Mouse (Mus musculus) liver, embryonic 15.5 days (tissue): ENCODE measurements at regions not wholly inside any gene's neighbourhood (a gene's known extent, or its start where the extent isn't known, plus 50 kb on each side); places are given as distances from the start of the nearest gene placed in this dataset.

Experiments
- ATAC-seq: fragments of 200-750 bp; cut with Nextera tagmentation; 2 replicates; pipeline ENCODE4 v1.8.0; 2017; ENCODE audit warnings: moderate number of reproducible peaks, mild to moderate bottlenecking, moderate library complexity; ENCODE audit not compliant: insufficient read depth
- H3K27ac ChIP-seq: fragments of 300-500 bp; sonication (generic); replicated peaks from 2 replicates; pipeline ENCODE4 v1.5.1; 2015; ENCODE audit warnings: mild to moderate bottlenecking, inconsistent platforms
- H3K27me3 ChIP-seq: fragments of 300-500 bp; sonication (generic); 2 replicates; pipeline ENCODE4 v1.6.1; 2015; ENCODE audit warnings: mild to moderate bottlenecking, inconsistent platforms
- H3K36me3 ChIP-seq: fragments of 300-500 bp; sonication (generic); replicated peaks from 2 replicates; pipeline ENCODE4 v1.6.1; 2015; ENCODE audit warnings: moderate library complexity, mild to moderate bottlenecking, inconsistent platforms
- H3K4me1 ChIP-seq: fragments of 300-500 bp; sonication (generic); replicated peaks from 2 replicates; pipeline ENCODE4 v1.6.1; 2015; ENCODE audit warnings: inconsistent platforms
- H3K4me2 ChIP-seq: fragments of 300-500 bp; sonication (generic); 2 replicates; pipeline ENCODE4 v1.6.1; 2015; ENCODE audit warnings: moderate library complexity, mild to moderate bottlenecking, inconsistent platforms
- H3K4me3 ChIP-seq: fragments of 300-500 bp; sonication (generic); replicated peaks from 2 replicates; pipeline ENCODE4 v1.5.1; 2015; ENCODE audit warnings: mild to moderate bottlenecking, inconsistent platforms
- H3K9ac ChIP-seq: fragments of 300-500 bp; sonication (generic); 2 replicates; pipeline ENCODE4 v1.6.1; 2015; ENCODE audit warnings: moderate library complexity, mild to moderate bottlenecking, inconsistent platforms
- H3K9me3 ChIP-seq: fragments of 300-500 bp; sonication (generic); replicated peaks from 2 replicates; pipeline ENCODE4 v1.6.1; 2016; ENCODE audit warnings: inconsistent platforms
- WGBS: fragments of 180-500 bp; shearing (Covaris S2); methylation state at CpG from one replicate; pipeline ENCODE4 v1.1.7; 2015; ENCODE audit warnings: mixed read lengths; ENCODE audit not compliant: insufficient replicate concordance; 5-methylcytosine and 5-hydroxymethylcytosine counted together

DNA sequence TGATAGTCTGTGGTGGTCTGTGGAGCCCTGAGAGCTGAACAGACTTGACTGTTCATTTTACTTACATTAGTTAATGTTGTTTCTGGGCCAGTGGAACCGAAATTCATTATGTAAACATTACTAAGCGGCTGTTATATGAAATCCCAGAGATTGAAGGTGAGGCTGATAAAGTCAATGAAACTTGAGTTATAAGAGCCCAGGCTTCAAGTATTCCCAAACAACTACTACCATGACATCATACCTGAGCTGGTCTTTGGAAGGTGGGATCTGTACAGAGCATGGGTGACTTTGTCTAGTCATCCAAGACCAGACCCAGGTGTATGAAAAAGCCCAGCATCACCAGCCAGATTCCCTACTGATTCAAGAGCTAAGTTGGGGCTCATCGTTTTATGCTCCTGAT lies 326.5 kb downstream of the Etnk1 start:
- no peaks in the 10 kb centered on the region for H3K36me3 ChIP-seq
- no peak overlapping the region for H3K27ac ChIP-seq
- WGBS: 70% methylated on average over 3 of the region's 3 CpGs
- H3K4me1 ChIP-seq: no peaks in the 10 kb centered on the region
- H3K9me3 ChIP-seq: no peaks in the 10 kb centered on the region
- no peak for ATAC-seq
- H3K9ac ChIP-seq: no peak overlapping the region
- H3K4me2 ChIP-seq: no peak overlapping the region
- no peaks in the 10 kb centered on the region for H3K27me3 ChIP-seq
- H3K4me3 ChIP-seq: no peak overlapping the region

DNA sequence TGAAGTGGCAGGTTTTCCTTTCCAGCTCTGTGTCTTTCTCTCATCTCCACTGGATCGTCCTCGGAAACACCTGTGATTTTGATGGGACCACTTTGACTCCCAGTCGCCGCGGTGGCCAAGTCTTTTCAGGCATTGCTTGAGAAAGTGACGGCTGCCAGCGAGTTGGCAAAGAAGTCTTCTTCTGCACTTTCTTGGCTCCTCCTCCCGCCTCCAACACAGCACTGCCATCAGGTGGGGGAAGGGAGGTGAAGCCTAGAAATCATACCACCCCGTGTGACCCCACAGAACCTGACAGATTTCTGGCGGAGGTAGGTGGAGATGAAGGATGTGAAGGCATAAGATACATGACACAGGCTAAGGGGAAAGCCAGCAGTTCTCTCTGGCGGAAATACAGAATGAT lies 327.3 kb downstream of the Etnk1 start:
- no peak for ATAC-seq
- Histone ChIP-seq H3K9me3 (no peaks in the 10 kb centered on the region; the same call in 1 of the 2 replicates), H3K4me3 (no peak overlapping the region), H3K36me3 (no peaks in the 10 kb centered on the region), H3K4me2 (no peak overlapping the region), H3K9ac (no peak overlapping the region), H3K4me1 (no peaks in the 10 kb centered on the region), H3K27ac (no peak overlapping the region), H3K27me3 (no peaks in the 10 kb centered on the region)
- 71% methylated on average over 11 of the region's 11 CpGs for WGBS

DNA sequence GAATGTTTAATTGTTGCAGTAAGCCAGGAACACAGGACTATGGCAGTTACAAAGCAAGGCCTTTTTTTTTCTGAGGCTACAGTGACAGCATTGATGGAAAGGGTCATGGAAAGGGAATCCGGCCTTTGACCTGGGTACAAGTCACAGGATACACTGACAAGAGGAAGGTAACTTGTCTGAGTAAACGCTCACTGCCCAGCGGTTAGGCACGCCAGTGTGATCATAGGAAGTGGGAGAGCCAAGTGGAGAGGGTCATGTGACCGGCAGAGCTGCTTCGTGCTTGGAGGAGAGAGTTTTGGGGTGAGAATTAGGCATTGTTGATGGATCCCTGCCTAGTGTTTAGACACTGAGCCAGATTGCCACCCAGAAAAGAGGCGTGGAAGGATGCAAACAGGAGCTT lies 327.9 kb downstream of the Etnk1 start:
- H3K4me2 ChIP-seq: no peak overlapping the region
- H3K4me3 ChIP-seq: no peak overlapping the region
- H3K27me3 ChIP-seq: no peaks in the 10 kb centered on the region
- no peak overlapping the region for H3K9ac ChIP-seq
- no peaks in the 10 kb centered on the region for H3K36me3 ChIP-seq
- no peaks in the 10 kb centered on the region for H3K4me1 ChIP-seq
- no peaks in the 10 kb centered on the region; the same call in 1 of the 2 replicates for H3K9me3 ChIP-seq
- WGBS: 40% methylated on average over 7 of the region's 7 CpGs
- H3K27ac ChIP-seq: no peak overlapping the region
- no peak for ATAC-seq

DNA sequence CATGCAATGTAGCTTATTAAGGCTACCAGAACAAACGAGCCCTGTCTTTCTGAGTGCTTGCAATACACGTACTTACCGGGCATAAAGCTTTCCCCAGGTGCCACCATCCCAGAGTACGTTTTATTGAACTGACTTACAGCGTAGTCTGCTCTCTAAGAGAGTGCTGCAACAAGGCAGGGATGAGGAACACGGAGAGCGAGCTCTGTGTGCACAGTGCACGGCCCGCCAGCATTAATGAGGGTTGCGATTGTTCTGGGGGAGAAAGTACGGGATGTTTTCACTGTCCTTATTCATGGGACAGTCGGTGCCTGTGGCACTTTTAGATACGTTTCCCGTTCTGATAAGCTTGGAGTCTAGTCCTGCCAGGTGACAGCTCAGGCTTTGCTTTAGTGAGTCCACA lies 331.7 kb downstream of the Etnk1 start:
- Histone ChIP-seq H3K9ac (no peak overlapping the region), H3K4me1 (no peaks in the 10 kb centered on the region), H3K27me3 (no peaks in the 10 kb centered on the region), H3K4me3 (no peak overlapping the region), H3K36me3 (no peaks in the 10 kb centered on the region), H3K27ac (no peak overlapping the region), H3K4me2 (no peak overlapping the region), H3K9me3 (peaks cover 3% of the 10 kb centered on the region; the same call in 1 of the 2 replicates)
- 76% methylated on average over 14 of the region's 14 CpGs for WGBS
- ATAC-seq: no peak

DNA sequence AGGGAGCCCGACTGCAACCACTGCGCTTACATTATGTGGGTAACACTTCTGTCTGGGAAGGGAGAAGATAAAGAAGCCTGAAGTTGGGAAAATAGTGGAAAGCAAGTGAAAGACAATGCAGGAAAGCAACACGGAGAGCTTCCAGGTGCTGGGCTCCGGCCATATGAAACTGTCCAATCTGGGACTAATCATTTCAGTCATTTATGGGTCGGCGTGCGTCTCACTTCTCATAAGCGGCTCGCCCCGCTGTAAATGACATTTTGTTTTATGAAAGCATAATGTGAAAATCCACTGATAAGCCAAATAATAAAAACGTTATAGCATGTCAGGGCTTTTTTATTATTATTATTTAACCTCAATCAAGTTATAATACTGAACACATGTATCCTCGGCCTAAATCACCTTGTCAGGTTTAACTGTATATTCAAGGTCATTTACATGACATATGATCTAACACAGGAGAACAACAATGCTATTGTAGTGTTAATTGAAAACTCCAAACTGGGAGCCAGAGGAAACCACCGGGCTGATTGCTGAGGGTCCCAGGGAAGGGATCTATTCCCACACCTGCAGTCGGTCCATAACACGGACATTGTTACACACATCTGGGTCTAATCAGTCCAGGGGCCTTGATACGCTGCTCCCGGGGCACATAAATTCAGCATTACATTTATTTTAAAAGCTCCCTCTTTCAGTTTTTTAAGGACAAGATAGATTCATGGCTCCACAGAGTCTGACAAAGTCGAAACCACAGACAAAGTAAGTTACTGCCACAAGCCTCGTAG lies 332.4 kb downstream of the Etnk1 start:
- Histone ChIP-seq H3K9ac (no peak overlapping the region), H3K27ac (no peak overlapping the region), H3K4me1 (no peaks in the 10 kb centered on the region), H3K4me3 (no peak overlapping the region), H3K36me3 (no peaks in the 10 kb centered on the region), H3K9me3 (peaks cover 3% of the 10 kb centered on the region; the same call in 1 of the 2 replicates), H3K4me2 (no peak overlapping the region), H3K27me3 (no peaks in the 10 kb centered on the region)
- WGBS: 75% methylated on average over 19 of the region's 19 CpGs
- no peak for ATAC-seq

DNA sequence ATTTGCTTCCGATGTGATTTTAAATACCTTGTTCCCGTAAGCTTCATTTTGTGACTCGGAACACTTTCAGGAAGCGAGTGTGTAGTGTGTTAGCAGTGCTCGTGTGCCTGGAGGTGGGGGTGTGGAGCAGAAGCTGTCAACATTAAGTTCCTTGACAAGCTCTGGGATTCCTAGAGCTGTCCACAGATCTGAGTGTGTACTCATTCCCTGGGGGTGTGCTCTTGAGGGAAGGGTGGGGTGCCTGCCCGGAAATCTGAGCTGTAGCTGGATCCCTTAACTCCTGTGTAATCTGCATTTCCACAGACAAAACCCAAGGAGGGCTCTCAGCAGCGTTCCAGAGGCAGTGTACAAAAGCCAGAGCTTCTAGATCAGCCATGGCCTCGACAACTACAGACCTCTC lies 335.8 kb downstream of the Etnk1 start:
- H3K9ac ChIP-seq: no peak overlapping the region
- H3K9me3 ChIP-seq: peaks cover 3% of the 10 kb centered on the region; the same call in 1 of the 2 replicates
- H3K36me3 ChIP-seq: no peaks in the 10 kb centered on the region
- H3K4me3 ChIP-seq: no peak overlapping the region
- H3K4me2 ChIP-seq: no peak overlapping the region
- H3K27ac ChIP-seq: no peak overlapping the region
- ATAC-seq: no peak
- no peaks in the 10 kb centered on the region for H3K27me3 ChIP-seq
- no peaks in the 10 kb centered on the region for H3K4me1 ChIP-seq
- 62% methylated on average over 8 of the region's 8 CpGs for WGBS

DNA sequence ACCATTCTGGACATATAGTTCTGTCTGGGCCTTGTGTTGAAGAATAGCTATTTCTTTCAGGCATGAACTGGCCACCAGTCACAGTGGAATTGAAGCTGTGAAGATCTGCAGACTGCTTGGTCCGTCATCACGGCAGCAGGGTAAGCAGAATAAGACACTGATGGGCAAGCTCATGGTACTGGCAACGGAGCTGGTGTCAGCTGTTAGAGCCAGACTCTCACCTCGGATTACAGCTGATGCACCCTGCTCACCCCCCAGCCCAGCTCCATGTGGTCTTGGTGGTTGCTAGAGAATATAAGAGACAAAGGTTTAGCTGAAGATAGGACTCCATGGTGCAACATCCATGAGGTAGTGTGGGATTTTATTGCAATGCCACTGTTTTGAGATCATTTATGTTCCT lies 336.9 kb downstream of the Etnk1 start:
- Histone ChIP-seq H3K27me3 (no peaks in the 10 kb centered on the region), H3K4me1 (no peaks in the 10 kb centered on the region), H3K4me2 (no peak overlapping the region), H3K9ac (no peak overlapping the region), H3K36me3 (no peaks in the 10 kb centered on the region), H3K4me3 (no peak overlapping the region), H3K27ac (no peak overlapping the region), H3K9me3 (peaks cover 3% of the 10 kb centered on the region; the same call in 1 of the 2 replicates)
- WGBS: 66% methylated on average over 4 of the region's 4 CpGs
- ATAC-seq: no peak

DNA sequence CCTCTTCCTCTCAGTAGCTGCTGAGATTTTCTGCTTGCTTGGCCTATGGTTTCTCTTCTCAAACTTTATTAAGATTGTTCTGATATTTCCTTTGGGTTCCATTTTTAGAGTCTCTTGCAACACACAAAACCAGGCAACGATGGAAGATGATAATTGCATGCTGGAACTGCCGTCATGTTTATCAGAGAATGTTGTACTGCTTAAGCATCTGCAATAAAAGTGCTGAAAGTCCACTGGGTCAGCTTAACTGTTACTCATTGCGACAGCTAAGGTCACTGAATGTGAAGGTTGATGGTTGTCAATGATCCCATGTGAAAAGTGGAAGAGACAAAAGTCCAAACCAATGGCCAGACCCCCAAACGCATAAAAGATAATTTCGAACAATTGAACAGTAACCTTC lies 346.4 kb downstream of the Etnk1 start:
- no peak for ATAC-seq
- 71% methylated on average over 5 of the region's 5 CpGs for WGBS
- Histone ChIP-seq H3K9ac (no peak overlapping the region), H3K27me3 (no peaks in the 10 kb centered on the region), H3K9me3 (0 out of 2 replicates have a peak, but pooled peaks cover 3% of the 10 kb centered on the region), H3K4me3 (no peak overlapping the region), H3K36me3 (no peaks in the 10 kb centered on the region), H3K4me2 (no peak overlapping the region), H3K27ac (no peak overlapping the region), H3K4me1 (no peaks in the 10 kb centered on the region)

DNA sequence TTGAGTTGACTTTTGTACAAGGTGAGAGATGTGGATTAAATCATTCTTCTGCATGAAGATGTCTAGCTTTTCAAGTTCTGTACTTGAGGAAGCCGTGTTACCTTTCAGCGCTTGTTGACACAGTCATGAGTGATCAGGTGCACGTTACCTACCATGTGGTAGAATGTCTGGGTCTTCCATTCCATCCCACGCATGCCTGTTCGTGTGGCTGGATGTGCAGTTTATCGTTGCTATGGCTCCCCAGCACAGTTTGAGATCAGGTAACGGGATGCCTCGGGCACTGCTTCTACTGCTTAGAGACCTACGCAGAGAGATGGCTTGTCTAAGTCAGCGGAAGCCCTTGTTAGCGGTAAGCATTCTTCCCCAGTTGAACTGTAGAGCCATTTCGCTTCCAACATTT lies 348.1 kb downstream of the Etnk1 start:
- H3K27ac ChIP-seq: no peak overlapping the region
- H3K4me3 ChIP-seq: no peak overlapping the region
- 72% methylated on average over 12 of the region's 12 CpGs for WGBS
- H3K4me2 ChIP-seq: no peak overlapping the region
- H3K9me3 ChIP-seq: 0 out of 2 replicates have a peak, but pooled peaks cover 3% of the 10 kb centered on the region
- no peaks in the 10 kb centered on the region for H3K27me3 ChIP-seq
- no peak overlapping the region for H3K9ac ChIP-seq
- ATAC-seq: no peak
- no peaks in the 10 kb centered on the region for H3K36me3 ChIP-seq
- H3K4me1 ChIP-seq: no peaks in the 10 kb centered on the region

DNA sequence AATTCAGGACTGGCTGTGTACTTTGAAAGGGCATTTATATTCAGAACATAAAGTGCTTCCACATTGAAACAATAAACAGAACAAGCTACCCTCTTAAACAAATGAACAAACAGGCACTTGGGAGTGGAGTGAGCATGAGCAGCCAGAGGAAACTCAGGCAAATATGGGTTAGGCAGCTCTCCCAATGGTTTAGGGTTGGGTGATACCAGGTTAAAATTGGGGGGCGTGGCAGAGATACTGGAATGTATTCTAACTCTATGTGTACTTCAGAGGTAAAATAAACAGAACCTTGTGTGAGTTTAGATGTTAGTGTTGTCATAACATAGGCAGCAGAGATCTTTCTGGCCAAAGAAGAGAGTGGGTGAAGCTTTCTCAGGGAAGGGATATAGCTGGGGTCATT lies 349.7 kb downstream of the Etnk1 start:
- Histone ChIP-seq H3K36me3 (no peaks in the 10 kb centered on the region), H3K4me2 (no peak overlapping the region), H3K4me3 (no peak overlapping the region), H3K9ac (no peak overlapping the region), H3K4me1 (no peaks in the 10 kb centered on the region), H3K27ac (no peak overlapping the region), H3K27me3 (no peaks in the 10 kb centered on the region), H3K9me3 (0 out of 2 replicates have a peak, but pooled peaks cover 3% of the 10 kb centered on the region)
- ATAC-seq: no peak
- WGBS: 63% methylated on average over 1 of the region's 1 CpGs

DNA sequence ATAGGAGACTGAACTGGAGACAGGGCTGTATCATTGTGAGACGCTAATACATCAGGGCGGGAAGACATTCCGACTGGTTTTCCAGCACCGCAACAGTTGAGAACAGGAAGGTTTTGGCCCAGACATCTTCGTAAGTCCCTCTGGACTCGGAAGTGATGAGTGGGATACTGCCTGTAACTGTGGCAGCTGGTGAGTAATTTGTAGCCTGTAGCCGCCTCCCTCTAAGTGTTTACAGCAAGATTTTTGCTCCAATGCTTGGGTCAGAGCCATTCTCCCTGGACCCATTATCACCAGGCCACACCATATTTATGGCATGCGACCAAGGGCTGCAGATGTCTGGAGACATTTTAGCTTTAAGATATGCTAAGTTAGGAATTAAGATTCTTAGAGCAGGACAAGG lies 351.5 kb downstream of the Etnk1 start:
- WGBS: 75% methylated on average over 8 of the region's 8 CpGs
- no peaks in the 10 kb centered on the region for H3K9me3 ChIP-seq
- no peak overlapping the region for H3K4me2 ChIP-seq
- no peak for ATAC-seq
- H3K9ac ChIP-seq: no peak overlapping the region
- no peak overlapping the region for H3K4me3 ChIP-seq
- H3K27ac ChIP-seq: no peak overlapping the region
- H3K4me1 ChIP-seq: no peaks in the 10 kb centered on the region
- H3K27me3 ChIP-seq: no peaks in the 10 kb centered on the region
- H3K36me3 ChIP-seq: no peaks in the 10 kb centered on the region

DNA sequence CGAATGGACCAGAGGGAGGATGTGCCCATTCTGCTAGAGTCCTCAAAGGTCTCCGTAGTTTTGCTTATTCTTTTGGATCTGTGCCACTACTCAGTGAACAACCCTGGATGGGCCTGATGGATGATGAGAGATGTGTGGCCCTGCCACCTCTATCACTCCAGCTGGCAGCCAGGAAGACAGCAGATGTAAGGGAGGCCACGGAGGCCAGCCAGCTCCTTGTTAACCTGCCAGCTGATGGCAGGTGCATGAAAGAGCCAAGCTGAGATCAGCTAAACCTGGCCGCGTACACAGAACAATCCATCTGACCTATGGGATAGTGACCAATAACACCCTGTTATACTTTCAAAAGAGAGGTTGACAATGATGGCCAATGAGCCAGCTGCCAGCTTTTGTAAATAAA lies 352.6 kb downstream of the Etnk1 start:
- WGBS: 66% methylated on average over 5 of the region's 5 CpGs

More for the DNA sequence above, 352.6 kb downstream of the Etnk1 start:
- no peak for ATAC-seq
- Histone ChIP-seq H3K4me1 (no peaks in the 10 kb centered on the region), H3K4me3 (no peak overlapping the region), H3K4me2 (no peak overlapping the region), H3K9me3 (no peaks in the 10 kb centered on the region), H3K9ac (no peak overlapping the region), H3K36me3 (no peaks in the 10 kb centered on the region), H3K27ac (no peak overlapping the region), H3K27me3 (no peaks in the 10 kb centered on the region)
